Mouse (Mus musculus): ENCODE measurements around the gene Shisa8. TPM values are rescaled to one million over a fixed set of nuclear protein-coding genes. Genes with fewer than 3 reads are reported as not detected.

Gene Shisa8
- total and polyA plus RNA-seq, 2 experiments, result 0.07 to 0.09 TPM

DNA sequence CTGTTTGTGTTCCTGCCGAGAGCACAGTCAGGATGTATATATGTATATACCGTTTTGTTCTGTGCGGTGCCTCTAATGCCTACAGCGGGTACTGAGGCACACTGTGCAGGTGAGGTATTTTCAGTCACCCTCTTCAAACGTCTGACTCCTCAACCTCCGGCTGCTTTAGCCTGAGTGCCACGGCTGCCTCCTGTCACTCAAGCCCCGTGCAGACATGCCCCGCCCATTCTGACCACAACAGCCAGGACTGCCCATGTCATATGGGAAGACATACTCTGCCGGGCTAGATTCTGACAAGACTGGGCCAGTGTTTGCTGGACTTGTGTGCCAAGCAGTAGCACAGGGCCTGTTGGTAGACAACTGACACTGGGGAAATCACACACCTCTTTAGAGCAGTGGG lies 23.0 kb upstream of the Shisa8 start:
- H3K27me3 ChIP-seq (ENCODE audit: control insufficient read depth, insufficient read depth, low read length), result no peaks in the 10 kb centered on the region
- peaks cover under 1% of the 10 kb centered on the region; the same call in 1 of the 2 replicates for H3K4me1 ChIP-seq (ENCODE audit: control insufficient read depth, insufficient read depth, low read length)
- no peak overlapping the region for H3K4me3 ChIP-seq (ENCODE audit: insufficient read depth, low read depth, low read length)
- H3K79me2 ChIP-seq (ENCODE audit: control insufficient read depth, insufficient read depth, low read length), result no peaks in the 10 kb centered on the region
- 87% methylated on average over 10 of the region's 10 CpGs for WGBS
- no peak overlapping the region for H3K27ac ChIP-seq (replicated peaks; ENCODE audit: insufficient read depth, low read depth, low read length)
- no peaks in the 10 kb centered on the region for H3K36me3 ChIP-seq (ENCODE audit: control insufficient read depth, insufficient read depth, low read length)
- H3K9ac ChIP-seq (ENCODE audit: low read depth, low read length), result no peak overlapping the region
- no peak for DNase-seq (ENCODE audit: extremely low read depth, low read depth, low spot score)
- TF ChIP-seq POLR2A (IDR thresholded peaks at IDR 0.05; ENCODE audit: extremely low read depth, insufficient read depth, low read length) (no peak), CTCF (IDR thresholded peaks at IDR 0.05; ENCODE audit: low read depth, low read length) (no peak)

DNA sequence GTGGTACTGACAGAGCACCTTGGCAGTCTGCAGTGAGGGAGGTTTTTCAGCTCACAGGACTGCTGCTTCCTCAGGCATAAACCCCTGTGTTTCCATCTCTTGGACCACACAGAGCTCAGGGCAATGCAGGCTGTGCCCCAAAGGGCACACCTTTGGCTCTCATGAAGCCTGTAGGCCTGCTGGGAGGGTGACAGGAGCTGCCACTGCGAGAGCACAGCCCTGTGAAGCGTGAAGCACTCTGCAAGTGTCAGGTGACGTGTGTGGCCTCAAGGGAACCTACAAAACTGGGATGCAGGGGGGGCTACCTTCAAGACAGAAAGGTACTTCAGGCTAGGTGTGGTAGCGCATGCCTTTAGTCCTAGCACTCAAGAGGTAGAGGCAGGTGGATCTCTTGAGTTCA lies 20.0 kb upstream of the Shisa8 start:
- no peaks in the 10 kb centered on the region for H3K79me2 ChIP-seq (ENCODE audit: control insufficient read depth, insufficient read depth, low read length)
- H3K27me3 ChIP-seq (ENCODE audit: control insufficient read depth, insufficient read depth, low read length), result no peaks in the 10 kb centered on the region
- H3K4me3 ChIP-seq (ENCODE audit: insufficient read depth, low read depth, low read length), result no peak overlapping the region
- no peak overlapping the region for H3K27ac ChIP-seq (replicated peaks; ENCODE audit: insufficient read depth, low read depth, low read length)
- 92% methylated on average over 4 of the region's 4 CpGs for WGBS
- no peaks in the 10 kb centered on the region for H3K4me1 ChIP-seq (ENCODE audit: control insufficient read depth, insufficient read depth, low read length)
- TF ChIP-seq POLR2A (IDR thresholded peaks at IDR 0.05; ENCODE audit: extremely low read depth, insufficient read depth, low read length) (no peak), CTCF (IDR thresholded peaks at IDR 0.05; ENCODE audit: low read depth, low read length) (no peak)
- DNase-seq (ENCODE audit: extremely low read depth, low read depth, low spot score), result no peak
- H3K36me3 ChIP-seq (ENCODE audit: control insufficient read depth, insufficient read depth, low read length), result no peaks in the 10 kb centered on the region
- H3K9ac ChIP-seq (ENCODE audit: low read depth, low read length), result no peak overlapping the region

DNA sequence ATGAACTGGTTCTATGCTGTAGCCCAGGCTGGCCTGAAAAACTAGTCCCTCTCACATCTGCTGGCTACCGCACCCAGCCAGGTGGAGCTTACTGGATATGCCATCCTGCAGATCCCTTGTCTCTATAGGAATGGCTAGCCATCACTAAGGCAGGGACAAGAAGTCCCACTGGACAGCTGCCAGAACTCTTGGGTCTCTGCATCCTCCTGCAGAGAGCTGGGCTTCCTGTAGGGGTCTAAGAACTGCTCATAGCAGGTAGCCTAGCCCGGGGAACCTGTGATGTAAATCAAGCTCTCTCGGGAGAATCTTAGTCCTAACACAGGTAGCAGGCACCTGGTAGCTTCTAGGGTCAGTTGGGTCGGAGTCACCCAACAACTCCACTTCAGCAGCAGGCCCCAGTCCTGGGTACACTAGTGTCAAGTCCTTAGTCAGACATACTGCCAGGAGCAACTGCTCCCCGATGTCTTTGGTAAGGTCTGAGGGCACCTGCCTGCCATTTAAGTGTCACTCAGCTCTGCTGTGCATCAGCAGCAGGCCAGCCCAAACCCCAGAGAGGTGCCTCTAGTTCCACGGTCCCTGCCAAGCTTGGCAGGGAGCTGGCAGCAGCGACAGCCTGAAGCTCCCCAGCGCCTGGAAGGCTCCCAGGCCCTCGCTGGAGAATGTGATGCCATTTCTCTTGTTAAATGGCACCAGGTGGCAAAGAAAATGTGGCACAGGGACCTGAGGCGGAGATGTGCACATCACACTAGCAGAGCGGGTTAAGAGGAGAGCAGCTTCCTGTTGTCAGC lies 19.2 kb upstream of the Shisa8 start:
- 65% methylated on average over 11 of the region's 11 CpGs for WGBS
- Histone ChIP-seq H3K27ac (replicated peaks; ENCODE audit: insufficient read depth, low read depth, low read length) (no peak overlapping the region), H3K4me3 (ENCODE audit: insufficient read depth, low read depth, low read length) (no peak overlapping the region)

DNA sequence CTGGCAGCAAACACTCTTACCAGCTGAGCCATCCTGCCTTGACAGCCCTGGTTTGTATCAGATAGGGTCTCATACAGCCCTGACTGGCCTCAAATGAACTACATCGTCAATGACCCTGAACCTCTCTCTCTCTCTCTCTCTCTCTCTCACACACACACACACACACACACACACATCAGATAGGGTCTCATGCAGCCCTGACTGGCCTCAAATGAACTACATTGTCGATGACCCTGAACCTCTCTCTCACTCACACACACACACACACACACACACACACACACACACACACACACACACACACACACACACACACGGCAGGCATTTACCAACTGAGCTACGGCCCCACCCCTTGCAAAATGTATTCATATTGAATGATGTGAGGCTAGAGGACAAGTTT lies 18.5 kb upstream of the Shisa8 start:
- 69% methylated on average over 4 of the region's 4 CpGs for WGBS
- no peak overlapping the region for H3K27ac ChIP-seq (replicated peaks; ENCODE audit: insufficient read depth, low read depth, low read length)

More for the DNA sequence above, 19.2 kb upstream of the Shisa8 start:
- Histone ChIP-seq H3K36me3 (ENCODE audit: control insufficient read depth, insufficient read depth, low read length) (no peaks in the 10 kb centered on the region), H3K9ac (ENCODE audit: low read depth, low read length) (no peak overlapping the region), H3K79me2 (ENCODE audit: control insufficient read depth, insufficient read depth, low read length) (no peaks in the 10 kb centered on the region), H3K4me1 (ENCODE audit: control insufficient read depth, insufficient read depth, low read length) (no peaks in the 10 kb centered on the region), H3K27me3 (ENCODE audit: control insufficient read depth, insufficient read depth, low read length) (no peaks in the 10 kb centered on the region)
- TF ChIP-seq POLR2A (IDR thresholded peaks at IDR 0.05; ENCODE audit: extremely low read depth, insufficient read depth, low read length) (no peak), CTCF (IDR thresholded peaks at IDR 0.05; ENCODE audit: low read depth, low read length) (no peak)
- DNase-seq (ENCODE audit: extremely low read depth, low read depth, low spot score), result no peak

DNA sequence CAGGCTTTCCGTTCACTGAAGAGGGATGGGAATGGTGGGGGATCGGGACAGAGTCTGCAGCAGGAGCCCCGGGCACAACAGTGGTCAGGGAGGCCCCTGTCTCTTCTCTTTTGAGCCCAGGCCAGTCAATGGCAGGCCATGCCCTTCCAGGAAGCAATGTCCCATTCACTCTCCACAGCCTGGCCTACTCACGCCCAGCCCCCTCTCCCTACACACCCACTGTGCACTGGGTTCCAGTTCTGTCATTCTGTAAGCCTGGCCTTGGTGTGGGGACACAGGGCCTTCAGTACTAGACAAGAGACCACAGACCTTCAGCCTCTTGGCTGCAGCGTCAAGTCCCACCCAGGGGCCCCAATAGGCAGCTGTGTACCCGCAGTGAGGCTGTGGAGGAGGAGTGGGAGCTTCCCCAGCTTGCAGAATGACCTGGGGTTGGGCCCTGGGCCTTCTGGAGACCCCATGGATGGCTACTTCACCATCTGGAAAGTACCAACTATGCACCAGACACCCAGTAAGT lies 17.5 kb upstream of the Shisa8 start:
- H3K27ac ChIP-seq (replicated peaks; ENCODE audit: insufficient read depth, low read depth, low read length), result no peak overlapping the region
- 83% methylated on average over 6 of the region's 6 CpGs for WGBS
- TF ChIP-seq POLR2A (IDR thresholded peaks at IDR 0.05; ENCODE audit: extremely low read depth, insufficient read depth, low read length) (no peak), CTCF (IDR thresholded peaks at IDR 0.05; ENCODE audit: low read depth, low read length) (no peak)
- H3K4me1 ChIP-seq (ENCODE audit: control insufficient read depth, insufficient read depth, low read length), result no peaks in the 10 kb centered on the region
- H3K9ac ChIP-seq (ENCODE audit: low read depth, low read length), result no peak overlapping the region
- H3K36me3 ChIP-seq (ENCODE audit: control insufficient read depth, insufficient read depth, low read length), result no peaks in the 10 kb centered on the region
- H3K4me3 ChIP-seq (ENCODE audit: insufficient read depth, low read depth, low read length), result no peak overlapping the region
- no peaks in the 10 kb centered on the region for H3K79me2 ChIP-seq (ENCODE audit: control insufficient read depth, insufficient read depth, low read length)
- H3K27me3 ChIP-seq (ENCODE audit: control insufficient read depth, insufficient read depth, low read length), result no peaks in the 10 kb centered on the region
- DNase-seq (ENCODE audit: extremely low read depth, low read depth, low spot score), result no peak

More for the DNA sequence above, 18.5 kb upstream of the Shisa8 start:
- Histone ChIP-seq H3K27me3 (ENCODE audit: control insufficient read depth, insufficient read depth, low read length) (no peaks in the 10 kb centered on the region), H3K79me2 (ENCODE audit: control insufficient read depth, insufficient read depth, low read length) (no peaks in the 10 kb centered on the region), H3K9ac (ENCODE audit: low read depth, low read length) (no peak overlapping the region), H3K4me3 (ENCODE audit: insufficient read depth, low read depth, low read length) (no peak overlapping the region), H3K36me3 (ENCODE audit: control insufficient read depth, insufficient read depth, low read length) (no peaks in the 10 kb centered on the region), H3K4me1 (ENCODE audit: control insufficient read depth, insufficient read depth, low read length) (no peaks in the 10 kb centered on the region)
- no peak for DNase-seq (ENCODE audit: extremely low read depth, low read depth, low spot score)
- no peak for TF ChIP-seq CTCF (IDR thresholded peaks at IDR 0.05; ENCODE audit: low read depth, low read length)
- TF ChIP-seq POLR2A (IDR thresholded peaks at IDR 0.05; ENCODE audit: extremely low read depth, insufficient read depth, low read length), result no peak

DNA sequence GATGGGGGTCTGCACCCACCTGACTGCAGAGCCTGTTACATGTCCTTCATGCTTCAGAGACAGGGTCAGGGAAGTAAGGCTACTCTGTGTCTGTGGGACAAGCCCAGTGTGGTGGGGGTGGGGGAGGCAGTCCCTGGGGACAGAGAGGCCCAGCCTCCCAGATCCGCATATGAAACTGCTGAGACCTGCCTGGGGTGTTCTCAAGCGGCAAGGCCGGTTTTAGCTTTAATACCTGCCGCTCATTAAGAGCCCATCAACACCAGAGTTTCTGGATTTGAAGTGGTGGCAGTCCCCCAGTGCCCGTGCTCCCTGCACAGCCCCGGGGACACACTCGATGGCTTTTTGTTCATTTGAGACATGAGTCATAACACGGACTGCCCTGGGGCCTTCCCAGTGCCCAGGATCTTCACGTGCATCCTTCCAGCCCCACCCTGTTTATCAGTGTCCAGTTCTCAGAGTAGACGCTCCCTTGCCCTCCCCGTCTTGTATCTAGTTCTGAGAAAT lies 17.0 kb upstream of the Shisa8 start:
- H3K9ac ChIP-seq (ENCODE audit: low read depth, low read length), result no peak overlapping the region
- TF ChIP-seq CTCF (IDR thresholded peaks at IDR 0.05; ENCODE audit: low read depth, low read length), result no peak
- TF ChIP-seq POLR2A (IDR thresholded peaks at IDR 0.05; ENCODE audit: extremely low read depth, insufficient read depth, low read length), result no peak
- H3K4me3 ChIP-seq (ENCODE audit: insufficient read depth, low read depth, low read length), result no peak overlapping the region
- DNase-seq (ENCODE audit: extremely low read depth, low read depth, low spot score), result no peak
- 82% methylated on average over 11 of the region's 11 CpGs for WGBS
- no peaks in the 10 kb centered on the region for H3K4me1 ChIP-seq (ENCODE audit: control insufficient read depth, insufficient read depth, low read length)
- no peaks in the 10 kb centered on the region for H3K79me2 ChIP-seq (ENCODE audit: control insufficient read depth, insufficient read depth, low read length)
- no peaks in the 10 kb centered on the region for H3K36me3 ChIP-seq (ENCODE audit: control insufficient read depth, insufficient read depth, low read length)
- no peak overlapping the region for H3K27ac ChIP-seq (replicated peaks; ENCODE audit: insufficient read depth, low read depth, low read length)
- peaks cover under 1% of the 10 kb centered on the region; the same call in 1 of the 2 replicates for H3K27me3 ChIP-seq (ENCODE audit: control insufficient read depth, insufficient read depth, low read length)

Data from liver, adult 2 months (tissue).